Mouse (Mus musculus): ENCODE measurements around the gene Slc35e2. TPM values are rescaled to one million over a fixed set of nuclear protein-coding genes. Genes with fewer than 3 reads are reported as not detected.
"Not testable (repeated sequence)": the region's sequence is repeated elsewhere in the genome, so short reads cannot be mapped to it uniquely, and the experiment has no call there.

The Slc35e2 gene
- polyA plus RNA-seq, 1 experiment = 18.1 TPM

DNA sequence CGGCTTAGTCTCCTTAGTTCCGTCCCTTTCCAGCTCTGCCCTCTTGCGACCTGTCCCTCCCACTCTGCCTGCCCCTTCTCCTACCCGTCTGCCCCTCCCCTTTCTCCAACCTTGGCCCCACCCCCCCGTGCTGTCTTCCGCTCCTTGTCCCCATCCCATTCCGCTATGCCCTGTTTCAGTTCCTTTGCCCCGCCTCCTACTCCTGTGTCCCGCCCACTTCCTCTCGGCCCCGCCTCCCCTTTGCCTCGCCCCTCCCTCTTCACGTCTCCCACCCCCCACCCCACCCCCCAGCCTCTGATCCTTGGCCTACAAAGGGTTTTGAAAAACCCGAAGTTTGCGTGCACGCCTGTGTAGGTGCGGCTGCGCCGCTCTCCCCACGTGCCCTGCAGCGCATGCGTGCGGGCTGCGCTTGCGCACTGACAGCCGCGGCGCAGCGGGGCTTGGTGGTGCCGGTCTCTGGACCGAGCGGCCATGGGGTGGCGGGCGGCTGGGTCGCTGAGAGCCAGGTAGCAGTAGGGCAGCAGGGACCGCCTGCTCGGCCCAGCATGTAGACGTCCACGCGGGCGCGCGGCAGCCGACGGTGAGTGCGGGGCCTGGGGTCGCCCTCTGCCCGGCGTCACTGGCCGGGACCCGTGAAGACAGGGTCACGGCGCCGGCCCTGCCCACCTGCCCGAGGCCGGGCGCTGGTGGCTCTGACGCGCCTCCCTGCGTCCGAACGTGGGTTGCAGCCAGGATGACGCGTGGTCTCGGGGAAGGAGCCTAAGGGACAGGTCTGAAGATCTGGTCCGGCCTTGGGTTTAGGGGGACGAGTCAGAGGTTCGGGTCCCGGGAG is 37.6 kb upstream of the Slc35e2 start:
- TF ChIP-seq CTCF (IDR thresholded peaks at IDR 0.05; ENCODE audit: extremely low read depth, insufficient read depth, low read length) (0 out of 2 replicates have a peak, but pooled peaks have one; percentile 2), POLR2A (IDR thresholded peaks at IDR 0.05; ENCODE audit: extremely low read depth, insufficient read depth, low read length) (peak; percentile 62; the same call in 1 of the 2 replicates)
- Histone ChIP-seq H3K4me1 (ENCODE audit: control insufficient read depth, insufficient read depth, low read length) (peaks cover 6% of the 10 kb centered on the region; the same call in 1 of the 2 replicates), H3K4me3 (ENCODE audit: insufficient read depth, low read length) (peak overlapping the region; percentile 85), H3K27ac (ENCODE audit: insufficient read depth, low read length) (peak overlapping the region; percentile 82)

DNA sequence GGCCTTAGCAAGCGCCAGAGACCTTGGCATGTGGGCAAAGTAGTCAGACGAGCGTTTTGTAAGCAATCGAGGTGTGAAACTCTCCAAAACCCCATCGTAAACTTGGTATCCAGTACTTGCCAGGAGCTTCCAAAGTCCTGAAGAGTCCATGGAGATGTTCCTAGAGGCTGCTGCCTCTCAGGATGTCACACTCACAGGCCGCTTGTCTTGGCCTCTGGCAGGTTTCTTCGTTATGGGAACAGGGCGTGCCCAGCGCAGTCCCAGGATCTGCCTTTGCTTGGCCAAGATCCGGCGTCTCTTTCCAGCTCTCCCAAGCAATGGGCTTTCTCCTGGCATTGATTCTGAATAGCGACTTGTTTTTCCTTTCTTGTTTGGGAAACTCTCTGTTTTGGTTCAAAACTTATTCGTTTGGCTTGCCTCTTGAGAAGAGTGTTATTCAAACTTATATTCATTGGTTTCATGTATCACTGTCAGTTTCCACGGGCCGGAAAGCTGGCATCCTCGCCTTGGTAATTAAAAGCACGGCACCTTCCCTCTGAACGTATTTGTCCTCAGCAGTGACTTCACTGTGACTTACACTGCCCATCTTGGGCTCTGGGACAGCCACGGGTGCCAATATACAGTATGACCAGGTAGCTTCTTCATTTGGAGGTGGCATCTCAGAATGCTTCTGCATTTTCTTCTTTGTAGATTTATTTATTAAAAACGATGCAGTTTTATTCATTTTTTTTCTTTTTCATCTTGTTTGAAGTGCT is 36.7 kb upstream of the Slc35e2 start:
- H3K4me1 ChIP-seq (ENCODE audit: control insufficient read depth, insufficient read depth, low read length) = peaks cover 6% of the 10 kb centered on the region; the same call in 1 of the 2 replicates
- peak overlapping the region; percentile 82 for H3K27ac ChIP-seq (ENCODE audit: insufficient read depth, low read length)
- peak overlapping the region; percentile 85 for H3K4me3 ChIP-seq (ENCODE audit: insufficient read depth, low read length)
- TF ChIP-seq CTCF (IDR thresholded peaks at IDR 0.05; ENCODE audit: extremely low read depth, insufficient read depth, low read length) = no peak

DNA sequence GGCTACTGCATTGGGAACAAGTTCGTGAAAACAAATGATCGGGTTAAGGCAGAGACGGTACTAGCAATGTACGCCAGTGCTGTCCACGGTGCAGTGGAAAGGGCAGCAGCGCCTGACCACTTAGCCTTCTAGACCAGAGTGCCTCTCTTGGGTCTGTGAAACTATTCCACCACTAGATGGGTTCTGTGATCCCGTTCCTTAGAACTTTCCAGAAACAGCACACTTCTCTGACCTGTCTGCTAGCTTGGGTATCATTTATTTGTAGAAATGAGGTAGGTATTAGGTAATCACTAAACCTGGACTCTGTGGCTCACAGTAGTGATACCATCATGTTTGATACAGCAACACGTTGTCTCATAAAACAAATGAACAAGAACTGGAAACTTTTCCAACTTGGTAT is 34.7 kb upstream of the Slc35e2 start:
- no peak for TF ChIP-seq POLR2A (IDR thresholded peaks at IDR 0.05; ENCODE audit: extremely low read depth, insufficient read depth, low read length)
- TF ChIP-seq CTCF (IDR thresholded peaks at IDR 0.05; ENCODE audit: extremely low read depth, insufficient read depth, low read length) = no peak
- Histone ChIP-seq H3K27ac (ENCODE audit: insufficient read depth, low read length) (no peak overlapping the region), H3K4me1 (ENCODE audit: control insufficient read depth, insufficient read depth, low read length) (peaks cover 6% of the 10 kb centered on the region; the same call in 1 of the 2 replicates), H3K4me3 (ENCODE audit: insufficient read depth, low read length) (no peak overlapping the region)

DNA sequence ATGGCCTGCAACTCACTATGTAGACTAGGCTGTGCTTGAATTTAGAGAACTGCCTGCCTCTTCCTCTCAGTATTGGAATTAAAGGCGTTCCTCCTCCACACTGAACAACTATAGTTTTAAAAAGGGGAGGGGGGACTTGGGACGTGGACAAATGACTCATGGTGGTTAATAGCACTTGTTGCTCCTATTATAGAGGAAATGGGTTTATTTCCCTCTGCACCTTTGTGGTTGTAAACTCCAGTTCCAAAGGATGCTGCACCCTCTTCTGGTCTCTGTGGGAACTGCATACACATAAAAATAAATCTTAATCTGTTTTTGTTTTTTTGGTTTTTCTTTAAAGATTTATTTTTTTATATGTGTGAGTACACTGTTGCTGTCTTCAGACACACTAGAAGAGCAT is 33.0 kb upstream of the Slc35e2 start:
- Histone ChIP-seq H3K4me1 (ENCODE audit: control insufficient read depth, insufficient read depth, low read length) (peaks cover 5% of the 10 kb centered on the region; the same call in 1 of the 2 replicates), H3K27ac (ENCODE audit: insufficient read depth, low read length) (no peak overlapping the region), H3K4me3 (ENCODE audit: insufficient read depth, low read length) (no peak overlapping the region)
- peak; percentile 53; the same call in 1 of the 2 replicates for TF ChIP-seq CTCF (IDR thresholded peaks at IDR 0.05; ENCODE audit: extremely low read depth, insufficient read depth, low read length)
- no peak for TF ChIP-seq POLR2A (IDR thresholded peaks at IDR 0.05; ENCODE audit: extremely low read depth, insufficient read depth, low read length)

DNA sequence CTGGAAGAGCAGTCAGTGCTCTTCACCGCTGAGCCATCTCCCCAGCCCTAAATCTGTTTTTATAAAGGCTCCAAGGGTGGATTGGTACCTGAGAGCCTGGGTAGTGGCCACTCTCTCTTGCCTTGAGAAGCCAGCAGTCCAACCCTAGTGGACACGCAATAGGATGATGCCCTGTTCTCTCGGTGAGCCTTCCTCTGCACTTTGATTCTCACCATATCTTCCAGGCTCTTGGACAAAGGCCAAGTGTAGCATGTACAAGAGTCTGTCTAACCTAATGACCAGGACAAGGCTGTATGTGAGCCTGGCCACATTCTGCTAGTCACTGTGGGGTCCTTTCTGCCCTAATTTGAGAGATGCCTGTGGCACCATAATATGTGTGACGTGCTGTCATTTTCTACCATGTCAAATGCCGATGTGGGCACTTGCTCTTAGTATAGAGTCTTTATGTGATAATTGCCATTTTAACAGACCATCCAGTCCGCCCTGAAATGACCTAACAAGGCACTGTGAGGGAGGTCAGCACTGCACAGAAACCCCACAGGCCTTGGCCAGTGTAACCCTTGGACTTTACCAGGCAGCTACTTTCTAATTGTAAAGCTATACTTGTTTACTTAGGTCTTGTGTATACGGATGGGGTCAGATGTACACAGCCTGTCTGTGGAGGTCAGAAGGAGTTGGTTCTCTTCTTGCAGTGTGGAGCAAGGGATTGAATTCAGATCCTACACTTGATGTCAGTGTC is 32.4 kb upstream of the Slc35e2 start:
- H3K4me1 ChIP-seq (ENCODE audit: control insufficient read depth, insufficient read depth, low read length) = peaks cover 5% of the 10 kb centered on the region; the same call in 1 of the 2 replicates
- TF ChIP-seq POLR2A (IDR thresholded peaks at IDR 0.05; ENCODE audit: extremely low read depth, insufficient read depth, low read length) (no peak), CTCF (IDR thresholded peaks at IDR 0.05; ENCODE audit: extremely low read depth, insufficient read depth, low read length) (no peak)
- H3K4me3 ChIP-seq (ENCODE audit: insufficient read depth, low read length) = no peak overlapping the region
- H3K27ac ChIP-seq (ENCODE audit: insufficient read depth, low read length) = no peak overlapping the region

DNA sequence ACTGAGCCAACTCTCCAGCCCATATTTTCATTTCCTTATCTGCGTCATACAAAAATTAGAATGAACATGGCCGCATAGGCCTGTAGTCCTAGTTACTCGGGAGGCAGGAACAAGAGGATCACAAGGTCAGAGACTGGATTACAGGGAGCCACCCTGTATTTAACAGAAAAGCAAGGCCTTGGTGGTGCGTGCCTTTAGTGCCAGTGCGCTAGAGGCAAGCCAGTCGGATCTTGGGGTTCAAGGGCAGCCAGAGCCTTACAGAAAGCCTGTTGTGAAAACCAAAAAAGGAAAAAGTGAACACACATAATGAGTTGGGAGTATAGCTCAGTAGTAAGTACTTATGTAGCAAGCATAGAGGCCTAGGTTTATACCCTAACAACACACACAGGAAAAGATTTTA is 31.4 kb upstream of the Slc35e2 start:
- TF ChIP-seq POLR2A (IDR thresholded peaks at IDR 0.05; ENCODE audit: extremely low read depth, insufficient read depth, low read length) = no peak
- TF ChIP-seq CTCF (IDR thresholded peaks at IDR 0.05; ENCODE audit: extremely low read depth, insufficient read depth, low read length) = no peak
- Histone ChIP-seq H3K4me1 (ENCODE audit: control insufficient read depth, insufficient read depth, low read length) (peaks cover 3% of the 10 kb centered on the region; the same call in 1 of the 2 replicates), H3K27ac (ENCODE audit: insufficient read depth, low read length) (no peak overlapping the region), H3K4me3 (ENCODE audit: insufficient read depth, low read length) (no peak overlapping the region)

DNA sequence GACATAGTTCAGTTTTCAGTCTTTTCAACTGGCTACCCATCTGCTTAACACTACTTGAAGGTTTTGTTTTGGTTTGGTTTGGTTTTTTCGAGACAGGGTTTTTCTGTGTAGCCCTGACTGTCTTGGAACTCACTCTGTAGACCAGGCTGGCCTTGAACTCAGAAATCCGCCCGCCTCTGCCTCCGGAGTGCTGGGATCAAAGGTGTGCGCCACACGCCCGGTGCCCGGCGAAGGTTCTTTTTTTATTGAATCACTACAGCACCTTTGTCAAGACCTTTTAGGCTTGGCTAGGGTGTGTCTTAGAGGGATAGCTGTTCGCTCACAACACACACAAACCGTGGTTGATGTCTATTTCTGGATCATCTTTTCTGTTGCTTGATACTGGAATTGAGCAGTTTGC is 30.9 kb upstream of the Slc35e2 start:
- not testable (repeated sequence) for H3K4me1 ChIP-seq (ENCODE audit: control insufficient read depth, insufficient read depth, low read length); H3K27ac ChIP-seq (ENCODE audit: insufficient read depth, low read length); H3K4me3 ChIP-seq (ENCODE audit: insufficient read depth, low read length)

DNA sequence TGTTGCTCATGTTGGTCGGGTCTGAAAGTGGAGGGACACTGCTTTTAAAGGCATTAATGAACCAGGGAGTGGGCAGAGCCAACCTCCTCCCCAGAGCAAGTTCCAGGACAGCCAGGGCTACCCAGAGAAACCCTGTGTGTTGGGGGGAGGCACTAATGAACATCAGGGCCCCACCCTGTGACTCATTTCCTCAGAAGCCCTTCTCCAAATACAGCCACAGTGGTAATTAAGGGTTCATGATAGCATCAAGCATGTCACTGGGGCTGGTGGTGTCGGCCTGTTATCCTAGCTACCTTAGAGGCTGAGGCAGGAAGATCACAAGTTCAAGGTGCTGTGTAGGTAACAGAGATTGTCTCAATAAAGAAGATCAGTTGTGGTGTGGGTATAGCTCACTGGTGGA is 29.8 kb upstream of the Slc35e2 start:
- Histone ChIP-seq H3K27ac (ENCODE audit: insufficient read depth, low read length) (no peak overlapping the region), H3K4me1 (ENCODE audit: control insufficient read depth, insufficient read depth, low read length) (no peaks in the 10 kb centered on the region), H3K4me3 (ENCODE audit: insufficient read depth, low read length) (no peak overlapping the region)
- TF ChIP-seq POLR2A (IDR thresholded peaks at IDR 0.05; ENCODE audit: extremely low read depth, insufficient read depth, low read length) = no peak
- no peak for TF ChIP-seq CTCF (IDR thresholded peaks at IDR 0.05; ENCODE audit: extremely low read depth, insufficient read depth, low read length)

DNA sequence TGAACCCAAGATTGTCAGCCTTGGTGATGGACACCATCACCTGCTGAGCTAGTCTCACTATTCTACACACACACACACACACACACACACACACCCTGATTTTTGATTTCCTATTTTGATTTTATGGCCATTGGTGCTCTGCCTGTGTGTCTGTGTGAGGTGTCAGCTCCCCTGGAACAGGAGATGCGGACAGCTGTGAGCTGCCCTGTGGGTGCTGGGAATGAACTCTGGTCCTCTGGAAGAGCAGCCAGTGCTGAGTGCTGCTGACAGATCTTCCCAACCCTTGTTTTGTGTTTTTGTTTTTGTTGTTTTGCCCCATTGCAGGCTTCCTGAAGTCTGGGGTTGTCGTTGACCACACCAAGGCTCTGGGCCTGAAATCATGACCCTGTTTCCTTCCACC is 28.1 kb upstream of the Slc35e2 start:
- no peaks in the 10 kb centered on the region for H3K4me1 ChIP-seq (ENCODE audit: control insufficient read depth, insufficient read depth, low read length)
- TF ChIP-seq POLR2A (IDR thresholded peaks at IDR 0.05; ENCODE audit: extremely low read depth, insufficient read depth, low read length) = no peak
- no peak overlapping the region for H3K27ac ChIP-seq (ENCODE audit: insufficient read depth, low read length)
- H3K4me3 ChIP-seq (ENCODE audit: insufficient read depth, low read length) = no peak overlapping the region

All from cortical plate, adult 2 months (tissue).